Mouse (Mus musculus) mesoderm, embryonic 11.5 days (tissue): ENCODE measurements at regions not wholly inside any gene's neighbourhood (a gene's known extent, or its start where the extent isn't known, plus 50 kb on each side); places are given as distances from the start of the nearest gene placed in this dataset.
A peak's percentile ranks its signal among the peaks of the same experiment; 100 is the strongest.
"Not testable (repeated sequence)": the region's sequence is repeated elsewhere in the genome, so short reads cannot be mapped to it uniquely, and the experiment has no call there.

Experiments
- DNase-seq: peaks from one replicate; pipeline ENCODE4 v3.0.0-alpha.2; 2012; ENCODE audit warnings: low read depth, low spot score

DNA sequence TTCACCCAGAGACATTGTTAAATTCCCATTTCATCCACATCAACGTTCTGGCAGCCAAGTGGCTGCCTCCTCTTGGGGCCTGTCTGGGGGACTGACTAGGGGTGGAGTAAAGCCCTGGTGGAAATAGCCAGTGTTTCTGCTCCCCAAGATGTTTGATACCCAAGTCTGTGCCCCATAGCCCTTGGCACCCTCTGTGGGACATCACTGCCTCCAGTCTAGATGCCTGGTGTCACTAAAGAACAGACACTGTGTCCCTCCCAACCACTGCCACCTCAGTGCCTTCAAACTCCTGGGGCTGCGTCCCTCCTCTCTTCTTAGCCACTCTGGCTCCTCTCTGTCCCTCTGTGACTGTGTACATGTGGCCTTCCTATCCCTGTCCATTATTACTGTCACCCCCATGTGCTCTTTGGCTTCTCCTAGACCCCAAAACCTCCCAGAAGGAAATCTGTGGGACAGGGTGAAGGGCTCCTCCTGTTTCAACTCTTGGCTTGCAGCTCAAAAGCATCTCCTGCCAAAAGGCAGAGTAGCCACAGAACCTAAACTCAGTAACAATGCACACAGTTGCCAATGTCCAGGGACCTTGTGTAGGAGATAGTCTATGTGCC, 224.8 kb upstream of the Irx4 start:
- no peak for DNase-seq

DNA sequence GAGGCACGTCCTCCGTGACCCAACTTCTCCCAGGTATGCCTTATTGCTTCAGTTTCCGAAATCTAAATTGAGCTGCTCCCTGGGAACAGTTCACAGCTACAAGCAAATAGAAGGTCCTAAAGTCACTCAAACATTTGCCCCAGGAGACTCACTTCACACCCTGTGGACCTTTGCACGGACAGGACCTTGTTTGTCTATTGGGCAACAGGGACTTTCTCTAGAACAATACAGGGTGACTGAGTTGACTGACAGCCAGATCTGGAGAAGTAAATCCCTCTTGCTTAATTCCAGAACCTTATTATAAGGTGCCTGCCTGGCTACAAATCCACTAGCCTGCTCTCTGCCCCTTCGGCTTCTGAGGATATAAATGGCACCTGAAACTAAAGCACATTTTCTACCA, 220.5 kb upstream of the Irx4 start:
- no peak for DNase-seq

DNA sequence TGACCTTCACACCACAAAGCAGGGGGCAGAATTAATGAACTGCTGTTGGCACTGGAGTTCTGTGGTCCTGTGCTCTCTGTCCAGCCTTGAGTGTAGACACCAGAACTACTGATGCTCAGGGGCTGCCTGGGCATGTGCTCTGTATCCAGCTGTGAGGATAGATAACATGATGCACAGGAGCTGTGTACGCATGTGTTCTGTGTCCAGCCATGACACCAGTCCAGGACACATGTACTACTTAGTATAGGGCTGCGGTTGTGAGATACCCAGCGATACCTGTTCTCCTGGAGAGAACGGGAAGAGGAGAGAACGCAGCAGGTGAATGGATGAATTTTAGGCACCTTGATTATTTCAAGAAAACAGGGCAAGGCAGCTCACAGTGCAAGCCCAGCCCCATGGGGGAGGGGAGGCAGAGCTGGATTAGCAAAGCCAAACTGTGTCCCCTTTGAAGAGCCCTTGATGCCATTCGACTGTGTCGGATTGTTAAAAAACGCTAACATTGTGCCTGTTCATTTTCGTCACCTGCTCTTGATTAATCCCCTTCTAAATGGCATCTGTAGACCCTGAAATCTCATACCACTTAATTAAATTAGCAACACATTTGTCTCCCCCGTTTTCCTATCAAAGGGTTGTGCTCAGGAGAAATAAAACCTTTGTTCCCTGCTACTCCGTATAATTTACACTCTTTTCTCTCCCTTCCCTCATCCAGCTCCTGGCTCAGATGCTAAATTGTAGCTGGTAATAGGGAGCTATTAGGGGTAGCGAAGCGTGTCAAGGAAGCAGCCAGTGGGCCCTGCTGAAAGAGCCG, 218.8 kb upstream of the Irx4 start:
- peak; percentile 61 for DNase-seq

DNA sequence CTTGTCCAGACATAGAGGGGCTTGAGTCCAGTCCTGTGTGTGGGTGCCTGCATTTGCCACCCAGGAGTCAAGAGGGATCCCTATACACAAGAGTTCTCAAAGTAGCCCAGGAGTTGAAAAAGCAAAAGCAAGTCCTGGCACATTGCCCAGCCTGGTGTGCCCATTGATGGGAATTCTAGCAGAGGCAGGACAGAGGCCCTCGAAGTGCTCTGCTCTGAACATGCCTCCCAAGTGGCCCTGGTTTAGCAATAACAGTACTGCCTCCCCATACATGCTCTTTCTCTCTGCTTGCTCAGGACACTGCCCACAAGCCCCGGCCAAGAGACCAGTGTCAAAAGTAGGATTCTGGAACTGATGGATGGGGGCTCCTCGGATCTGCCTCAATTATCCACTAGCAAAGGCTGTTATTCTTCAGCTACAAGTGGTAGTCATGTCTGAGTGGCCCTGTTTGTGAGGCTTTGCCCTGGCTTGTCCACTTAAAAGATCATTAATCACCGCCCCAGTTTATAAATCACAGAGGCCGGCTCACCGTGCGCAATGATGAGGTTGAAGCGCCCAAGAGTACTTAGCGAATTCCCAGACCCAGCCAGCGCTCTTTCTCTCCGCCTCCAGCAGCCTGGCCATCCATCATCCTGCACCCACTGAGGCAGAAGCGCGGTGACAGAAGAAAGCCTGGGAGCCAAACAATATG, 190.3 kb upstream of the Irx4 start:
- DNase-seq, result peak; percentile 83

DNA sequence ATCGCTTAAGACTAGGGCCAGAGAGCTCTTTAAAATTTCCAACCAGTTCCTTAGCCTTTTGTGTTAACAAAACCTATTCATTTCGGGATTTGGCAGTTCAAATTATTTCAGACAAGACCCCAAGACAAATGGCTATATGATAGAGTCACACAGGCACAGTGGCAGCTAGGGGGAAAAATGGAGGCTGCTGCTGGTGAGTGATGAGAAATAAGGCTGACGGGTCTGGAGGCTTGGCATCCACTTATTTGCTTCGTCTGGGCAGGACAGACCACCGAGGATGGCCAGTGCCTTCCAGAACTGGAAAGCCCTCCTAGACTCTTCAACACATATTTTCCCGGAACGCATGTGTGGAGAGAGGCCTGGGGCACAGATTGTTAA, 189.8 kb upstream of the Irx4 start:
- no peak for DNase-seq

DNA sequence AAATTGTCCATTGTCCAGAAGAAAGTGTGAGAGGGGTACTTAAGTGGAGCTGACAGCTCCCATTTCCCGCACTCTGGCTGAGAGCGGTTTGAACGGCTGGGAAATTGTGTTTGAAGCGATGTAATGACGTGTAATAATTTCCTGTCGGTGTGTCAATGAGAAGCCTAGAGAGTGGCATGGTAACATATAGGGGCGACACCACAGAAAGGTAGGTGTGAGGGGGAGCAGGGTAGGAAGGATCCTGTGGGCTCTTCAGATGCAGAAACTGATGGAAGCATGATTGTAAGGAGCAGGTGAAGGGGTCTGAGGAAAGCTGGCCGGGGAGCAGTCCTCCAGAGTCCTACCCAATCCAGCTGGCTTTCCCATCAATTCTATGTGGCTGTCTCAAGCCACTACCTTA, 189.2 kb upstream of the Irx4 start:
- DNase-seq, result peak; percentile 24

DNA sequence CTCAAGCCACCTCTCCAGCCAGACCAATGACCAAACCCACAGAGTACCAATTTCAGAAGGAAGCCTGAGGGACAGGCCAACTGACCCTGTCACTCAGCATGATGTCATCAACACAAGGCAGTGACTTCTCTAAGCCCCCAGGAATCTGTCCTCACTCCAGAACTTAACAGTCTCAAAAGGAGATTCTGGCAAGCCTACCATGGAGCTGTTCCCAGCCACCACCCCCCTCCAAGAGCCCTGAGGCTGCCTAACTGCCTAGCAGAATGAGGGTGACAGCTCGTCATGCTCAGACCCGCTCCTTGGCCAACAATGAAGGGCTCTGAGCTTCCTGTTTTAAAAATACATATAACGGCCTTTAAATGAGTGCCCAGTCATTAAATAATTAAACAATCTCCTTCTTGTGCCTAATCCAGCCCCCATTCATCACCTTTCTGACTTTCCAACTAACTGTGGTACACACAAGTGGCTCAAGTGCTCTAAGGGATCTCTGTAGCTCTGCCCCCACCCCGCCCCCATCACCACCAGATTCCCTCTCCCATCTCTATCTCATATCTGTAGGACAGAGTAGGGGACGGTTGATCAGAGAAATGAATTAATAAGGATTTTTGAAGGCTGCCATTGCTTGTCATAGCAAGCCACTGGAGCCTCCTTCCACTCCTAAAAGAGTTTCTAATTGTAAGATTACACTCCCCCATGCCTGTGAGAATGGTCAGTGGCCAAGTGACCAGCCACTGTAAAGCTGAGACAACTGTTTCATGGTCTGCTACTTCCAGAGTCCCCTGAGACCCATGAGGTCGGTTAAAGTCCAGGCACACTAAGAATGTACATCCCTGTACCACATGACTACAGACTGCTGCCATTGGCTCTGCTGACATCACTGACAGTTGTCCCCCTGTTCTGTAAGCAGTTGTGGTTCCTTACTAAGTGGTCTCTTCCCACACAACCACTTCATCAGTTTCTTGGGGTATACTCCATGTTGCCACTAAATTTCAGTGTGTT, 188.1 kb upstream of the Irx4 start:
- no peak for DNase-seq

DNA sequence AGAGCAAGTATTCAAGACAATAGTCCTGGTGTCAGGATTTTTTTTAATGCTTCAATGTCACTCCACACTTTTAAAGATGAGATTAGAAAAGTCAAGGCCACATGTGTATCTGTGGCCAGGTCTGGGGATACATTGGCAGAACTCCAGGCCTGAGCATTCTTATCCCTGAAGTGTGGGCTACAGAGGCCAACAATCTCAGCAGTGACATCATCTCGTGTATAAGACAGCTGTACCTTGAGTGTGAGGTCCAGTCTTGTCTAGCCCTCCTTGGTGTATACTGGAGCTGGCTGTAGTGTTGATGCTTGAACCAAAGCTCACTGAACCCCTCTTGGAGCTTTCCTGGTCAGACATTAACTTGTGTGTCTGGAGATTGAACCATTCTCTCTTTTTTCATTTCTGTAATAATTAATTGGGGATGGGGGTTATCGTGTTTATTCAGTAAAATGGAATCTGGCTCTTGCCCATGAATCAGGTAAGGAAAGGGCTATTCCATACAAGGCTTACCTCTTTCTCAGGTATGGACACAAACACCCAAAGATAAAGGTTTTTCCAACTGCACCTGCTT, 182.3 kb upstream of the Irx4 start:
- DNase-seq, result no peak

DNA sequence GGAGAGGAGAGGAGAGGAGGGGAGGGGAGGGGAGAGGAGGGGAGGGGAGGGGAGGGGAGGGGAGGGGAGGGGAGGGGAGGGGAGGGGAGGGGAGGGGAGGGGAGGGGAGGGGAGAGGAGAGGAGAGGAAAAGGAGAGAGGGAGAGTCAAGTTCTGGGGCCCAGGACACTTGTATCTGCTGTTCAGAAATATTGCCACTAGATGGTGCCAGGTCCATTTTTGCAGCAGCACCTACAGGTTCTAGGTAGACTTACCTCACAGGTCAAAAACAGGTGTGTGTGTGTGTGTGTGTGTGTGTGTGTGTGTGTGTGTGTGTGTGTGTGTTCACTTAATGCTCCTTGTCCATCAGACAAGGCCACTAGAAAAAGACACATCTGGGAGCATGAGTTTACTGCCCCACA, 172.5 kb upstream of the Irx4 start:
- not testable (repeated sequence) for DNase-seq

DNA sequence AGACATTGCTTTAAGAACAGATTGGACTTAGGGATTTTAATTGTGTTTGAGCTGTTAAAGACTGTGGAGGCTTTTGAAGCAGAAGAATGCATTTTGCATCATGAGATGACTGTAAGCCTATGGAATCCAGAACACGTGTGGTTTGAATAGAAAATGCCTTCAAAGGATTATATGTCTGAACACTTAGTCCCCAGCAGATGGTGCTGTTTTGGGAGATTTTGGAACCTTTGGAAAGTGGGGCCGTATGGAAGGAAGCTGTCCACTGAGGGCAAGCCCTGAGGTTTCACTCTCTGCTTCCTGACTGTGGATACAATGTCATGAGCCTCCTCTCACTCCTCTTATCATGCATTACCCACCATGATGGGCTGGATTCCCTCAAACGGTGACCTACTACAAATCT, 168.4 kb upstream of the Irx4 start:
- DNase-seq, result no peak

DNA sequence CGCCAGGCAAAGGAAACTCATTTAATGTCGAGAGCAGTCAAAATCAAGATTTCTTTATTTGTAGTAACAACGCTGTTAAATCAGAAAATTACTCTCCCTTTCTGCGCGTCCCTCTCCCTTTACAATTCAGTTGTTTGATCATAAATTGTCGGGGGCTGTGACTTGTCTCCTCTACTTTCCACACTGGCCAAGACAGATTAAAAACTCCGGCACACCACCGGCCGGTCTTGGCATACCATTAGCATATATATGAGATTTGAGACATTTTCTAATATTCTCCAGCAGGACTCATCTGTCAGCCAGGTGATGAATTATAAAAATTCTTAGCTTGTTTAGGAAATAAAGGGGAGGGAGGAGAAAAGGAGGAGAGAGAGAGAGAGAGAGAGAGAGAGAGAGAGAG, 162.8 kb upstream of the Irx4 start:
- no peak for DNase-seq

DNA sequence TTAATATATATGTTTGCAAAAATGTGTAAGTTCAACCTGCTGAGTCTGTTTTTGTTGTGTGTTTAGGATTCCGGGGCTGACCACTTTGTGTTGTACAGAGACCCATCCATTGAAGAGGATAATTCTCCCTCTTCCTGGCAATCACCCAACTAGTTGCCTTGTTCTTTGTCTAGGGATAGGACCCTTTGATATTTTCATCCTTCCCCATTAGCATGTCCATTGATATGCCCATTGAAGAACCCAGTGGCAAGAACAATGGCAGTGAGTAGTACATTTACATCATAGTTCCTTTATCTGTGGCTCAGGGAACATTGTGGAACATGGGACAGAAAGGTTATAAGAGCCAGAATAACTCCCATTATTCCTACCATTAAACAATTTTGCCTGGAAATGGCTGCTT, 160.9 kb upstream of the Irx4 start:
- DNase-seq, result no peak

DNA sequence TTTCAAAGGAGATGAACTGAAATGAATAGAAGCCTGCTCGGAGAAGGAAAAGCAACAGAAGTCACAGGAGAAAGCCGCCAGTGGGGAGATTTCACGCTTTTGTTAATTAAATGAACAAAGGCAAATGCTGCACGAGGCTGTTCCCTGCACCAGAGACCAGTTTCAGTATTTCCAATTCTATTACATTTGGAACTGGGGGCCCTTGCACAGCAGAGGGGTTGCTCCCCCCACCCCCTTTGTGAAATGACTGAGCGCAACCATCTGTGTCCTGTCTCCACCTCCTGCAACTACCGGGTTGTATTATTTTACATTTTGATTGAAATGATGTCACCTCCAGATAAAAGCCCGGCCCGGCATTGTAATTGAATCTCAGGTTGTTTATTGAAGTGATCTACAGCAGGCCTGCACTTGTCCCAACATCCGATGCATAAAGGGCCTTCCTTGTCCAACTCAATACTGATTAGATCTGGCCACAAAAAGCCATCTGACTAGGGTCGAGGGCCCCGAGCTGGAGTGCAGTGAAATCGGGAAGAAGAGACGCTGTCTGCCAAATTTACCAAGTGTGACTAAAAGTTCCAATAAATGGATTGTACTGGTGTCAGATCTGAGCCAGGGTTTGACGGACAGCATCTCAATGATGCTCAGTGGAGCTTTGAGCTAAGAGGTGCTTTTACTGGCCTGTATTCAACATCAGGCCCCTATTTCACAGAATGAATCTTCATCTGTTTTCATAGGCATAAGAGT, 152.9 kb upstream of the Irx4 start:
- DNase-seq, result peak; percentile 22

DNA sequence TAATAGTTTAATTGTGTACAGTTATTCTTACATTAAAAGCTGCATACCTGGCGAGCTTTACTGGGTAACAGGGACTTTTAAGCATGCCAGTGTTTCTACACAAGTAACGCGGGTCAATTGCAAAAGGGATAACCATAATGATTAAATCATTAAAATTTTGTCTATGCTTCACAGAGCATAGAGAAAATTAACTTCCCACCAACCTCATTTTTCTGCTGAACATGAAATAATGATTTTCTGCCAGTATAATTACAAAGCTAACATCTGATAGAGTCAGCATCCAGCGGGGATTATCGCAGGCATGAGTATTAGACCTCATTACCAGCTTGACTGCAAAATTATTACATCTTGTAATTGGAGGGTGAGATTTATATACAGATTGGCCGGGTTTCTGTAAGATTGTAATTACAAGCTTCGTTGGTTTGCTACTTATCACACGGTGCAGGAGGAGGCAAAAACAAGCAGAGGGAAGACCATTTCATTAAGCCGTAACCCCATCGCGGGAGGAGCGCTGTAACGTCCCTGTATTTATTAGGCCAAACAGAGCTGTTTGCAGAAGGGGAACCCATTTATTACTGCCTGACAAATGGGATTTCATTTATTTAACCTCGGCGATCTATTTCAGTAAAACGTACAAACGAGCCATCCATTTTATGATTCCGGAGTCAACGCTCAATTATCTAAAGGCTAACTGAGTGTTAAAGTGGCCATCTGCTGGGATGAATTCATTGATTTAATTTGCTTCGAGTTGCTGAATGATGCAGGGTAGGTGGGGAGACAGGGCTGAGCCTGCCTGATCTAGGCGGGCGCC, 143.3 kb upstream of the Irx4 start:
- peak; percentile 56 for DNase-seq

DNA sequence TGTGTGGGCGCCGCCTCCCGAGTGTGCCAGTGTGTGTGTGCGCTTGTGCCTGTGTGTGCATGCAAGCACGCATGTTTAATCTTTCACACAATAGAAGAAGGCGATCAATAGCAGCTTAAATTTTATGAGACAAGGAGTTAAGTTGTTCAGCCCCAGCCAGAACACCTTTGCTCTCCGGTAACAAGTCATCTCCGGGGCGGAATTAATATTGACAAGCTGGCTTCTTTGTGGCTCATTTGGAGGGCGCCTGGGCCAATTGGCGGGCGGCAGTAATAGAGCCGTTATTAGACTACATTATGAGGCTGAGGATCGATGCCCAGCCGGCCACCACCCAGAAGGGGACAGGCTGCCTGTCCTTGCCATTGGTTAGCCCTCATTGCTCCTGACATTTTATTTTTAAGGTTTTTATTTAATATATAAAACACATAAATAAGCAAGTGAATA, 142.6 kb upstream of the Irx4 start:
- no peak for DNase-seq

DNA sequence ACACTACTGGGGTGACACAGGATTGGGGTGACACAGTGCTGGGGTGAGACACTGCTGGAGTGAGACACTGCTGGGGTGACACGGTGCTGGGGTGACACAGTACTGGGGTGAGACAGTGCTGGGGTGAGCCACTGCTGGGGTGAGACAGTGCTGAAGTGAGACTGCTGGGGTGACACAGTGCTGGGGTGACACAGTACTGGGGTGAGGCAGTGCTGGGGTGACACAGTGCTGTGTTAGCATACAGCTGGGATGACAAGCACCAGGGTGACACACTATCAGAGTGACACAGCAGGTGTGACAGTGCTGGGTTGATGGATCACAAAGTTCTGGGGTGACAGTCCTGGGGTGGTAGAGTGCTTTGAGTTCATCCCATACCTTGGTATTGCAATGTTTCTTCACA, 137.3 kb upstream of the Irx4 start:
- DNase-seq, result no peak

DNA sequence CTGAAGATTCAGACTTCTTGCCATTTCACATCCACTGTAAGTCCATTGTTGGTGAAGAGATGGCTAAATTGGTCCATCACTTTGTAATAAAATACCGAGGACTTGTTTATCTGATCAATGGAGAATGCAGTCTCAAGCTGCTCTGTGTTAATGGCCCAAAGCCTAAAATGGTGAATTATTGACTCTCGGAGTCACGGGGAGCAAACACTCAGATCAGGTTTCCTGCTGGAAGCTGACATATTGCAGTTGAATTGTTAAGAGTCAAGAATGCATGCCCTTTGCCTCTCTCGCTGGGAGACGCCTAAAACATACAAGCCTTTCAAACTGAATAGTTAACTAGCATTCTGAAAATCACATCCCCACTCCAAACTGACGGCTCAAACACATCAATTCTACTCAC, 129.0 kb upstream of the Irx4 start:
- DNase-seq, result peak; percentile 41

DNA sequence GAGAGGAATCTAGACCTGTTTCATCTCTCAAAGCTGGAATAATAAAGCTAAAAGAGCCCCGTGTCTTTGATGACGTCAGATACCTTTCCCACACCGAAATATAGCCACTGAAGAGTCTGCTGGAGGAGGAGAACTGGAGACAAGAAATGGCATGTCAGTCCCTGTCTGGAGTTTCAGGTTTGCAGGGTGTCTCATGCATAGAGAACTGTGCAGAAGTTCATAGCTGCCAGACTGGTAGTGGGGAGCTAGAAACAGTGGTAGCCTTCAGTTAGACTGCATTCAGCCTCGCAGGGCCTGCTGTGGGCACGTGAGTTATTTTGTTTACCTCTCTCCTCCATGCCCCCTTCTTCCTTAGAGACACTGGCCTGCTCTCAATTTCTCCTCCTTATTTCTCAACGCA, 127.5 kb upstream of the Irx4 start:
- no peak for DNase-seq

DNA sequence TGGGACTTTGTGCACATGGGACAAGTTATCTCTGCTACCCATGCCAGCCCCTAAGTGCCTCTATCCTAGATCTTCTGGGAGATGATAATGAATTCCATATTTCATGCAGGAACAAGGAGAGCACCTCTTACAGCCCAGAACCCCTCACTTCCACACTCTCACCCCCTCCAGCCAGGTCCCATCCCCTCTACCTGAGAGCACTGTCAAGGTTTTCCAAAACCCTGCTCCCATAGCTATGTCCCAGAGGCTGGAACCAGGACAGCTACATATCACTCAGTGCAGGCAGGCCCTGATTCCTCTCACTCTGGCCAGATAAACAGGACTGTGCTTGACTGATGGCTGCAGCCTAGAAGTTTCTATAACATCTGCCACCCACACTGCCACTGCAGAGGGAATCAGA, 125.3 kb upstream of the Irx4 start:
- DNase-seq, result no peak

DNA sequence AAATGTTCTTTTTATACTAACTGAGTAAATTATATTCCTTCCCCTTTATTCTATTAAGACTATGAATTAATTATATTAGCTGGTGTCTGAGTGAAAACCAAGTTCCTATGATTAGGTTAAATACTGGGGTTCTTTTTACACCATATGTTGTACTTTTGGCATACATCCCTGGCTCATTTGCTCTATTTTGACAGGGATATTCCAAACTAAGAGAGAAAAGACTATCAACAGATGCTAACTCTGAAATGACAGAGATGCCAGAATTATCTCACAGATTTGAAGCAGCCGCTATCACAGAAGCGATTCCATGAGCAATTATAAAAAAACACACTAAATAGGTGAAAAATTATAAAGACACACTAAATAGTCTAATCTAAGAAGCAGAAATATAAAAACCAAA, 119.0 kb upstream of the Irx4 start:
- no peak for DNase-seq
